Mouse (Mus musculus): ENCODE measurements around the gene Kank4. TPM values are rescaled to one million over a fixed set of nuclear protein-coding genes. Genes with fewer than 3 reads are reported as not detected.

The Kank4 gene
- polyA plus RNA-seq, 1 experiment from 2014 or later = 2.5 TPM

DNA sequence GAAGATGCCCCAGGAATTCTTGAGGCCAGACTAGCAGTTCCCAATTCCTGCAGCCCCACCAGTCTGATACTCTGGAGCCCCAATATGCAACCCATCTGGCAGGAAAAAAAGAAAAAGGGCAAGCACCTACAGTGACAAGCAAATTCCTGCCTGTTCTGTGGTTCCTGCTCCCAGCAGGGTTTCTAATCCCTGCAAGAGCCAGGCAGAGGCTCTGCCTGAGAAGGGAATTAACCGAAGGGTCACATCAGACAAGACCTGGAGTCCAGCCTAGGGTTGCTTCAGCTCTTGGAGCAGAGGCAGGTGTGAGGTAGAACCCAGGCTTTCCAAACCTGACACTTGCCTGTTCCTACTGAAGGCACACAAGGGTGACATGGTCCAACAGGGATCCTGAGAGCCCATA is 26.6 kb downstream of the Kank4 start:
- peaks cover 55% of the 10 kb centered on the region for H3K4me1 ChIP-seq
- no peaks in the 10 kb centered on the region for H3K27me3 ChIP-seq (replicated peaks; ENCODE audit: low read depth, poor library complexity, severe bottlenecking)
- no peak for DNase-seq (ENCODE audit: low spot score)
- no peaks in the 10 kb centered on the region for H3K9me3 ChIP-seq
- no peak overlapping the region for H3K4me3 ChIP-seq
- H3K36me3 ChIP-seq (replicated peaks) = no peaks in the 10 kb centered on the region
- WGBS = 38% methylated on average over 1 of the region's 1 CpGs
- H3K27ac ChIP-seq (replicated peaks) = peak overlapping the region; percentile 45

DNA sequence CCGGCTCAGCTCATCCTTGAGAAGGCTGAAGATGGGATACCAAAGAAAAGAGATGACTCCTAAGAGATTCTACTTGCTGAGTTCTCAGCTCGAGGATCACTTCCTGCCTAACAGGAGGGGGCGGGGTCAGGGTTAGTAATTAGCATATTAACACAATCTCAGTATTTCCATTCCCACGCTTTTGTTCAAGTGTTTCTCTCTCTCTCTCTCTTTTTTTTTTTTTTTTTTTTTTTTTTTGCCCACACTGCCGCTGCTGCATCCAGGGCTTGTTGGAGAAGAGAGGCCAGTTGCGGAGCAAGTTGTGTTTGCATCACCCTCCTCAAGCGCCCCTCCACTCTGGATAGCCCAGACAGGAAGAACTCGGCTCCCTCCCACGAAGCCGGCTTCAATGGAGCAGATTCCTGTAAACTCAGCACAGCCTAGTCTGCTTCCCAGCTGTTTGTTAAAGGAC is 27.5 kb downstream of the Kank4 start:
- no peaks in the 10 kb centered on the region for H3K27me3 ChIP-seq (replicated peaks; ENCODE audit: low read depth, poor library complexity, severe bottlenecking)
- DNase-seq (ENCODE audit: low spot score) = no peak
- H3K27ac ChIP-seq (replicated peaks) = peak overlapping the region; percentile 45
- peaks cover 47% of the 10 kb centered on the region for H3K4me1 ChIP-seq
- H3K4me3 ChIP-seq = peak overlapping the region; percentile 44
- H3K9me3 ChIP-seq = no peaks in the 10 kb centered on the region
- H3K36me3 ChIP-seq (replicated peaks) = peaks cover 6% of the 10 kb centered on the region
- WGBS = 9% methylated on average over 10 of the region's 10 CpGs

DNA sequence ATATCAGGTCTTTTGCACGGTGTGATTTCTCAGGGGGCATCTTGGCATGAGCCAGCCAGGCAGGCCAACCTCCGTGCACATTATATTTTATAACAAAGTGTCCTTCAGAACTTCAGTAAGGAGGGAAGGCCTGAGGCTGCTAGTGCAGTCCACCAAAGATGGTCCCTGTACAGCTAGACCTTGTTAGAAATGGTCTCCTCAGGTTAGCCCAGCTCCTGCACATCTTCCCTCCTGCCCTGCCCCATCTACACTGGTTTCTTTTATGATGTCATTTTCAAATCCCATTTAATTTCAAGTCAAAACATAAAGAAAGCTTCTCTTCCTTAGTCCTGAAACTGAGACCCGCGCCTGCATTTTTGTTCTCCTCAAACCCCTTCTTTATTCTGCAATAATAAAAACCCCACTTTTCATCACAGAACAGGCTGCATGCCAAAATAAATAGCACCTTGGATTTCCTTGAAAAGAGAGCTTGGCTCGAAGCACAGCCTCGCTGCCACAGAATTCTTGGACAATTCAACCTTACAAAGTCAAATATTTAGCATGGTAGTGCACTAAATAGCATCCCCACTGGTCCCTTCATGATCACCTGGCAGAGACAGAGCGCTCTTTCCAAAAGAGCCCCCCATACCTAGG is 28.1 kb downstream of the Kank4 start:
- Histone ChIP-seq H3K9me3 (no peaks in the 10 kb centered on the region), H3K4me3 (peak overlapping the region; percentile 44), H3K4me1 (peaks cover 42% of the 10 kb centered on the region), H3K36me3 (replicated peaks) (peaks cover 12% of the 10 kb centered on the region), H3K27ac (replicated peaks) (0 out of 2 replicates have a peak overlapping the region, but pooled peaks have one; percentile 40), H3K27me3 (replicated peaks; ENCODE audit: low read depth, poor library complexity, severe bottlenecking) (no peaks in the 10 kb centered on the region)
- WGBS = 82% methylated on average over 7 of the region's 7 CpGs
- DNase-seq (ENCODE audit: low spot score) = no peak

DNA sequence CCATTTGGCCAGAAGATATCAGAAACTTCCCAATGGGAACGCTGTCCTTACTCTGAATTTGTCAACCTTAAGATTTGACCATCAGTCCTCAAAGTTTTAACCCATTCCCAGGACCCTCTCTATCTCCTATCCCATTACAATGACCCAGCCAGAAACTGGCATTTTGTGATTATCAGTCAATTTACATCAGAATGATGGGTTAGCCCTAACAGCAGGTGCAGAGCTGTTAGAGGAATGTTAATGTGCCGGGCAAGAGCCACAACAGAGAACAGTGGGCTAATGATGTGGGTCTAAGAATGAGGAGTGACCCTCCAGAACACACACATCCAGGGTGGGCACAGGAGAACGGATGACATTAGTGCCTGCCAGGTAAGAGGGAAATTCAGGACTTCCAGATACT is 31.1 kb downstream of the Kank4 start:
- Histone ChIP-seq H3K4me1 (peaks cover 47% of the 10 kb centered on the region), H3K4me3 (no peak overlapping the region), H3K36me3 (replicated peaks) (peaks cover 29% of the 10 kb centered on the region), H3K27ac (replicated peaks) (0 out of 2 replicates have a peak overlapping the region, but pooled peaks have one; percentile 4), H3K9me3 (no peaks in the 10 kb centered on the region), H3K27me3 (replicated peaks; ENCODE audit: low read depth, poor library complexity, severe bottlenecking) (no peaks in the 10 kb centered on the region)
- 28% methylated on average over 3 of the region's 3 CpGs for WGBS
- DNase-seq (ENCODE audit: low spot score) = no peak

DNA sequence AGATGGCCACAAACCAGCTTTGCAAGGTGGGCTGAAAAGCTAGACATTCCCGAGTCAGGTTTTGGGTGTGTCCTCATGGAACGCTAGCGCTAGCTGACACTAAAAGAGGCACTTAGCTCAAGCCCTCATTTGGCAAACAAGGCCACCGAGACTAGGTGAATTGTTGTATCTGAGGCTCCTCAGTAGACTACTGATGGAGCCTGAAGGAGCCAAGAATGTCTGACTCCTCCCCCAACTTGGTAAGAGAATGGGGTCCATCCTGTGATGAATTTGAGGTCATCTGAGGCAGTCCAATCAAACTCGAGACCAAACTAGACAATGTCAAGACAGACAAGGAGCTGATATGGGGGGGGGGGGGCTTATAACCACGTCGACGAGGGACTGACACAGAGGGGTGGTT is 31.5 kb downstream of the Kank4 start:
- no peak for DNase-seq (ENCODE audit: low spot score)
- no peaks in the 10 kb centered on the region for H3K9me3 ChIP-seq
- peaks cover 29% of the 10 kb centered on the region for H3K36me3 ChIP-seq (replicated peaks)
- no peak overlapping the region for H3K27ac ChIP-seq (replicated peaks)
- no peak overlapping the region for H3K4me3 ChIP-seq
- H3K27me3 ChIP-seq (replicated peaks; ENCODE audit: low read depth, poor library complexity, severe bottlenecking) = no peaks in the 10 kb centered on the region
- WGBS = 46% methylated on average over 8 of the region's 8 CpGs
- H3K4me1 ChIP-seq = peaks cover 45% of the 10 kb centered on the region

DNA sequence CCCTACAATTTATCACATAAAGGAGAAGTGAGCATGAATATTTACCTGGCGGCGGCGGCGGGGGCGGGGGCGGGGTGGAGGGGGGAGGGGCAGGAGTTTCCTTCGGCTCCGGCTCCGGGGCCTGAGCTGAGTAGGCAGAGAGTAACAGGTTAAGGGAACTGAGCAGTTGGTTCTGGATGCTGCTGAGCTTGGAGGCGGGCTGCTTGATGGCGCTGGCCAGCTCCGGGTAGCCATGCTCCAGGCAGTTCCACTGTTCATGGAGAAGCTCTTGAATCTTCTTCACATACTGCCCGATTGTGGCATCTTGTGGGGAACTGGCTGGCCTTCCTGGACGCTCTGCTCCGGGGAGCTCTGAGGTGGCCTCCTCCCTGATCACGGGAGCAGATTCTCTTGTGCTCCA is 39.1 kb downstream of the Kank4 start:
- H3K9me3 ChIP-seq = no peaks in the 10 kb centered on the region
- DNase-seq (ENCODE audit: low spot score) = peak; percentile 37
- 11% methylated on average over 16 of the region's 16 CpGs for WGBS
- H3K4me3 ChIP-seq = peak overlapping the region; percentile 37; the same call in 1 of the 2 replicates
- H3K4me1 ChIP-seq = peaks cover 52% of the 10 kb centered on the region
- peak overlapping the region; percentile 78 for H3K27ac ChIP-seq (replicated peaks)
- peaks cover 57% of the 10 kb centered on the region for H3K36me3 ChIP-seq (replicated peaks)
- H3K27me3 ChIP-seq (replicated peaks; ENCODE audit: low read depth, poor library complexity, severe bottlenecking) = peaks cover 22% of the 10 kb centered on the region

DNA sequence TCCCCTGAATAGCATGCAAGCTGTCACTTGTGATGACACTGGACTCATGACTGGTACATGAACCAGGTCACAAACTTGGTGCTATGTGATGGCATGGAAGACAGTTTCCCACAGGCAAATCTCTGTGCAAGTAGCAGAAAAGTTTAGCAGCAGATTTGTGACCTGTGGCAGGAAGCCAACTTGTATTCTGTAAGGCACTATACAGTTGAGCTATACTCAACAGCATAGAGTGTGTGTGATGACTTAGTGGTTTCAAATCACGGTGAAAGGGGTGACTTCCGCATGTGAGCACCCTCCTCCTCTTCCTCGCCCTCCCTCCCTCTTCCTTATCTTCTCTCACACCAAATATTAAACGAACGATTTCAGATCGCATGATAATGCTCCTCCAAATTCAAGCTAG is 39.9 kb downstream of the Kank4 start:
- peaks cover 22% of the 10 kb centered on the region for H3K27me3 ChIP-seq (replicated peaks; ENCODE audit: low read depth, poor library complexity, severe bottlenecking)
- H3K36me3 ChIP-seq (replicated peaks) = peaks cover 58% of the 10 kb centered on the region
- no peak for DNase-seq (ENCODE audit: low spot score)
- peak overlapping the region; percentile 78 for H3K27ac ChIP-seq (replicated peaks)
- 84% methylated on average over 6 of the region's 6 CpGs for WGBS
- peaks cover 52% of the 10 kb centered on the region for H3K4me1 ChIP-seq
- no peak overlapping the region for H3K4me3 ChIP-seq
- H3K9me3 ChIP-seq = no peaks in the 10 kb centered on the region

DNA sequence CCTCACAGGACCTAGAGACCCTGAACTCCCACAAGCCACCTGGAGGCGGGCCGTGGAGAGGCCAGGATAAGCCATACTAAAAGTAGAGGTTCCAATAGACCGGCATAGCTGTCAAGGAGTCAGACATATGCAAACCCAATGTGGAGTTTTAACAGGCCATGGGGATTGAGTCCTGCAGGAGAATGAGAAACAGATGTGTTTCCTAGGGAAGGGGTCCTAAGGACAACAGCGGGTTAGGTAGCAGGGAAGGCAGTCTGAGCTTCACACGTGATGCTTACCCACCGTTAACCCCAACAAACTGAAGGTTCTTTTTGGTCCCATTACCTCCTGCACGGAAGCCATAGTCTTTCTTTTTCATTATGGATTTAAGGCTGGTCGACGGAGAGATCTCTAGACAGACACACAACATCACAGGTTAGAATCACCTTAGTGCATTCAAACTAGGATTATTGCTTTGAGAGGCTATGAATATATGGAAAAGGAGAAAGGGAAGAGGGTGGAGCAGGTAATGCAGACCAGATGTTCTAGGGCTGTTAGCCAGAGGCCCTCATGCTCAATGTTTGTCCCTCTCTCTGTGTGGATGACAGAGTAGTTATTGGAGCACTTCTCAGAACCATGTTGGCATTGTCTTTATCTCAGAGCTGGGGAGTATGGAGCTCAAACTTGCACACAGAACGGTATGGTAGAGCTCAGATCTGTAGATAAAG is 40.5 kb downstream of the Kank4 start:
- Histone ChIP-seq H3K36me3 (replicated peaks) (peaks cover 63% of the 10 kb centered on the region), H3K4me1 (peaks cover 48% of the 10 kb centered on the region), H3K4me3 (no peak overlapping the region), H3K27me3 (replicated peaks; ENCODE audit: low read depth, poor library complexity, severe bottlenecking) (peaks cover 22% of the 10 kb centered on the region), H3K27ac (replicated peaks) (peak overlapping the region; percentile 78), H3K9me3 (no peaks in the 10 kb centered on the region)
- 52% methylated on average over 10 of the region's 10 CpGs for WGBS
- peak; percentile 63 for DNase-seq (ENCODE audit: low spot score)

DNA sequence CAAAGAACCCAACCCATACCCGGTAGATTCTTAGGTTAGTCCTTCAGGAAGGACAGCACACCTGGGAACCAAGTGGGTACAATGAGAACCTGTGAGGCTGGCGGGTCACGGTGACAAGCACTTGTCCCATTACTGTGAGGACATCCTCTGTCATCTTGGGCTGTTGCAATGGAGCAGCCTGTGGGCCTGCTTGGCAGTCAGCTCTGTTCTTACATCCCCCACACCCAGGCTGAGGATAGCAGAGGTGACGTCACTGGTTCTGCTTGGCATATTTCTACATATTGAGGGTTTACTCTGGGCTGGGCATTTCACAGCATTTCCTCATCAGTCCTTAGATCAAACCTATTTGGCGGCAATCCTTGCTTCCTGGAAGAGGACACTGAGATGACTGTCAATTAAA is 43.6 kb downstream of the Kank4 start:
- 89% methylated on average over 5 of the region's 5 CpGs for WGBS
- H3K9me3 ChIP-seq = no peaks in the 10 kb centered on the region

DNA sequence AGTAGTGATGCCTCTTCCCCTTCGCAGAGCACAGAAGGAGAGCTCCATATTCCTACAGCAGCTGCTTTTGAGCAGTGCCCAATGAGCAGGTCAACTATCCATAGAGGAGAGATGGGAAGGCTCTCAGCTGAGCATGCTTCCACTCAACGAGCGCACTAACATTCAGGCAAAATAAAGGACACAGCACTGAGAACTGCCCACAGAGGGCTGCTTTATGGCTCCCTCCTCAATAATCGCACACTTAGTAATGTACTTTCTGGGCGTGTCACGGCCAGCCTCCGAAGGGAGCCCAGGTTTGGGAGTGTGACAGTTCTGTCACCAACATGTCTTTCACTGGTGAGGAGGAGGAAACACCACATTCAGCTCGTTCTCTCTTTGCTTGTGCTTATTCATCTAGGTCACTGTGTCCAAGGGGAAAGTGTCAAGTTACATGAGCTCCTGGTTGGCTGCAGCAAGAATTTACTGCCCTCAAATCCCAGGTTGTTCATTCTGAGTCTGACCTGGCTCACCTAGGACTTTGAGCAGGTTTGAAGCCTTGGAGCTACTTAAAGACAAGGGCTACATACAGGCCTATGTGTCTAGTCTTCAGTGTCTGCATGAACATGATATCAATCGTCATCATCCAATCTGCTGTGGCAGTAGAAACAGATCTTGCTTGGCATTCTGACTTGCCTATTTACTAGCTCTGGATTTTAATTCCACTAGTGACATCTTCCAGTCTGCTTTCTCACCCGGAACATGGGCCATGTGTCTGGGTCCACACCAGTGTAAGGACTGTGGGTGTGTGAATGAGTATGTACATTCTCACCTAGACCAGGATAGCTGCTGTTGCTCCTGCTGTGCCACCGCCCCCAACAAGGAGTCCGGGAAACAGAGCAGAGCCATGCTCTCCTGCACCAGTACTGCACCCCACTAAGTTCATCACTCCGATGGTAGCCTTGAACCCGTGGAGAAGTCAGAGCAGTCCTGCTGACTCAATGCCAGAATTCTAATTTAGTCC is 49.9 kb downstream of the Kank4 start:
- WGBS = 81% methylated on average over 14 of the region's 14 CpGs
- H3K4me3 ChIP-seq = no peak overlapping the region
- no peaks in the 10 kb centered on the region for H3K9me3 ChIP-seq
- no peaks in the 10 kb centered on the region for H3K27me3 ChIP-seq (replicated peaks; ENCODE audit: low read depth, poor library complexity, severe bottlenecking)
- no peak for DNase-seq (ENCODE audit: low spot score)
- peaks cover 10% of the 10 kb centered on the region for H3K4me1 ChIP-seq
- peaks cover 87% of the 10 kb centered on the region for H3K36me3 ChIP-seq (replicated peaks)
- no peak overlapping the region for H3K27ac ChIP-seq (replicated peaks)

More for the DNA sequence above, 43.6 kb downstream of the Kank4 start:
- Histone ChIP-seq H3K27me3 (replicated peaks; ENCODE audit: low read depth, poor library complexity, severe bottlenecking) (peaks cover 9% of the 10 kb centered on the region), H3K36me3 (replicated peaks) (peaks cover 81% of the 10 kb centered on the region), H3K4me1 (peaks cover 28% of the 10 kb centered on the region), H3K27ac (replicated peaks) (no peak overlapping the region), H3K4me3 (no peak overlapping the region)
- DNase-seq (ENCODE audit: low spot score) = no peak

DNA sequence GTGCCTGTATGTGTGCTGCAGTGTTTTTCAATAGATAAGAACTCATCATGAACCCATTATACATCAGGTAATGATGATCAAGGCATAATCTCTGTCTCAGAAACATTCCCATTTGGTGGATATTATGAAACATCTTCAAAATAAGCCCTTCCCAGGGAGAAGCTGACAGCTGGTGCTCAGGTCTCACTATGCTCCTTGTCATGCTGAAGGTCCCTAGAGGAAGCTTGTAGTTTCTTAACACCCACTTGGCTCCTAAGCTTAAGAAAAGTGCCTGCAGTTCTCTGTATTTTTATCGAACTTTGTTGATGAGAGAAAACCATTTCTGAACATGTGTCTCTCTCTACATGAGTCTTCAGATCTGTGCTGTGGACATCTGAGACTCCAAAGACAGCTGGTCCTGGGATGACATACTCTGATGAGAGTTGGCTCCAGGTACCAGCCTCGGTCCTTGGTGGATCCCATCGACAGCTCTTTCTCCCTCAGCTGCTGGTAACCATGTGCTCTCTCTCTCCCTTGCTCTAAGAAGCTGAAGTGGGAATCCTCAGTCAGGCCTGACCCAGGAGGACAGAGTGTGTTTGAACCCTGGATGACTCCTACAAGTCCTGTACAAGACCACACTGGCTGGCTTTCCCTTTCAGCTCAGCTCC is 58.3 kb downstream of the Kank4 start:
- peaks cover 27% of the 10 kb centered on the region for H3K4me1 ChIP-seq
- DNase-seq (ENCODE audit: low spot score) = no peak
- H3K27me3 ChIP-seq (replicated peaks; ENCODE audit: low read depth, poor library complexity, severe bottlenecking) = no peaks in the 10 kb centered on the region
- H3K4me3 ChIP-seq = no peak overlapping the region
- peaks cover 79% of the 10 kb centered on the region for H3K36me3 ChIP-seq (replicated peaks)
- WGBS = 87% methylated on average over 3 of the region's 3 CpGs
- H3K27ac ChIP-seq (replicated peaks) = peak overlapping the region; percentile 55; the same call in 1 of the 2 replicates
- no peaks in the 10 kb centered on the region for H3K9me3 ChIP-seq
